Mouse (Mus musculus): ENCODE data around the gene Cd151. TPM values are rescaled to one million over a fixed set of nuclear protein-coding genes. Genes with fewer than 3 reads are reported as not detected.

Gene Cd151
- polyA plus RNA-seq, 1 experiment from 2014 or later: 39.1 TPM

DNA sequence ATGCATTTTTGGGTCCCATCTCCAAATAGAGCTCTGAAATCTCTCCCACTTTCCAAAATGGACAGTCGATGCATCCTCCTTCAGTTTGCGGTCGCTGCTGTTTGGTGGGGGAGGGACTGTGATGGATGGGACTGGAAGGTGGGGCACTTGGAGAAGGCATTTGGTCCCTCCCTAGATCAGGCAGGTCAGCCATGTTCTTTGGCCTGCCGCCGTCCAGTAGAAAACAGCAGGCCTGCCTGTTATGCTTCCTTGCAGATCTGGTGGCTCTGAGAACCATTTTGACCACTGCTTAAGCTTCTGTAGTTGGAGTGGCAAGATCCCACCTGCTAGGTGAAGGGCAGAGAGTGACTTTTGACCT lies 951 bp downstream of the Cd151 start:
- H3K4me1 ChIP-seq (ENCODE audit: control insufficient read depth, insufficient read depth, low read length): peaks cover 42% of the 10 kb centered on the region

DNA sequence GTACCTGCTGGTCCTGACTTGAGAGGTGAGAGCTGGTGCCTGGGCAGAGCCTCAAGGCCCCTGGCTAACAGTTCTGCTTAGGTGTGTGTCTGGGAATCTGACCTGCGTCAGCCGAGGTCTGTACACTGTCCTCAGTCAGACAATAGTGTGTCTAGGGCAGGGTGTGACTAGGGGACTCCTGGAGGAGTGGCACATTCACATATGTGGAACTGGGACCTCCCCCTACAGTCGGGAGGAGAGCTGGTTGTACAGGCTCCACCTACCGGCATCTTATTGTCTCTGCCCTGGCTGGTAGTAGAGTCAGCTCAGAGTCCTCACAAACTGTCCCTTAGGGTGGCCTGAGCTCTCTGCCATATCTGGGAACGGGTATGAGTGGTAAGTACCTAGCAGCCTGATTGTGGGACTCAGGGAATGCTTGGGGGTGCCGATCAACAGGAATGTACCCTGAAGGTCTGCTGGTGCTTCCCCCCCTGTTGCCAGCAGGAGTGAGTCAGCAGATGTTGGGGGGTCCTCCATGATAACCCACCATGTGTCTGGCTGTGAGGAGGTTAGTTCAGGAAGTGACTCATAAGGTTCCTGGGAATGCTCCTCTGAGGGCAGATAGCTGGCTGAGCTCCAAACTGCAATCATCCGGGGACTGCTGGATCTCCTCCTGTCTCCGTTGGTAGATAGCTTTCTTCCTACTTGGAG lies 1.5 kb downstream of the Cd151 start:
- H3K9ac ChIP-seq (ENCODE audit: low read length): peak overlapping the region; percentile 90
- peaks cover 42% of the 10 kb centered on the region for H3K4me1 ChIP-seq (ENCODE audit: control insufficient read depth, insufficient read depth, low read length)
- H3K27ac ChIP-seq (ENCODE audit: low read length): peak overlapping the region; percentile 94
- WGBS: 7% methylated on average over 8 of the region's 8 CpGs
- peaks cover 6% of the 10 kb centered on the region; the same call in 1 of the 2 replicates for H3K27me3 ChIP-seq (ENCODE audit: control insufficient read depth, insufficient read depth, low read length)
- H3K36me3 ChIP-seq (ENCODE audit: control insufficient read depth, insufficient read depth, low read length): peaks cover 14% of the 10 kb centered on the region
- ATAC-seq (ENCODE audit: insufficient read depth, low FRiP score): peak; percentile 70
- H3K4me3 ChIP-seq (replicated peaks; ENCODE audit: low read length): peak overlapping the region; percentile 87
- peak overlapping the region; percentile 83 for H3K4me2 ChIP-seq (ENCODE audit: low read depth, low read length)
- H3K9me3 ChIP-seq (replicated peaks; ENCODE audit: control insufficient read depth, low read length): no peaks in the 10 kb centered on the region

More for the DNA sequence above, 951 bp downstream of the Cd151 start:
- peak overlapping the region; percentile 90 for H3K9ac ChIP-seq (ENCODE audit: low read length)
- 7% methylated on average over 5 of the region's 5 CpGs for WGBS
- no peak for ATAC-seq (ENCODE audit: insufficient read depth, low FRiP score)
- peaks cover 12% of the 10 kb centered on the region; the same call in 1 of the 2 replicates for H3K27me3 ChIP-seq (ENCODE audit: control insufficient read depth, insufficient read depth, low read length)
- no peaks in the 10 kb centered on the region for H3K9me3 ChIP-seq (replicated peaks; ENCODE audit: control insufficient read depth, low read length)
- peak overlapping the region; percentile 87 for H3K4me3 ChIP-seq (replicated peaks; ENCODE audit: low read length)
- peak overlapping the region; percentile 94 for H3K27ac ChIP-seq (ENCODE audit: low read length)
- peaks cover 14% of the 10 kb centered on the region for H3K36me3 ChIP-seq (ENCODE audit: control insufficient read depth, insufficient read depth, low read length)
- H3K4me2 ChIP-seq (ENCODE audit: low read depth, low read length): peak overlapping the region; percentile 83

DNA sequence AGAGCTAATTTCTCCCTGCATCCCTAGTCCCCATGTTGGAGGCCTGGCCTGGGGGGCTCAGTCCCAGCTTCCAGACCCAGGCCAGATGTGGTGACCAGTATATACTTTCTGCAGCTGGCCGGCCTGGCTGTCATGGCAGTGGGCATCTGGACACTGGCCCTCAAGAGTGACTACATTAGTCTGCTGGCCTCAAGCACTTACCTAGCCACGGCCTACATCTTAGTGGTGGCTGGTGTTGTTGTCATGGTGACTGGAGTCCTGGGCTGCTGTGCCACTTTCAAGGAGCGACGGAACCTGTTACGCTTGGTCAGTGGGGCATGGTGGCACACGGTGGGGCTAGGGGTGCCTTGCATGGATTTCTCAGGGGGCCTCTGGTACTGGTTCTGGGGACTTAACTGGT lies 2.2 kb downstream of the Cd151 start:
- Histone ChIP-seq H3K4me3 (replicated peaks; ENCODE audit: low read length) (peak overlapping the region; percentile 87), H3K4me2 (ENCODE audit: low read depth, low read length) (peak overlapping the region; percentile 83), H3K27me3 (ENCODE audit: control insufficient read depth, insufficient read depth, low read length) (peaks cover 3% of the 10 kb centered on the region; the same call in 1 of the 2 replicates), H3K9me3 (replicated peaks; ENCODE audit: control insufficient read depth, low read length) (no peaks in the 10 kb centered on the region), H3K9ac (ENCODE audit: low read length) (peak overlapping the region; percentile 90), H3K4me1 (ENCODE audit: control insufficient read depth, insufficient read depth, low read length) (peaks cover 49% of the 10 kb centered on the region), H3K27ac (ENCODE audit: low read length) (peak overlapping the region; percentile 94), H3K36me3 (ENCODE audit: control insufficient read depth, insufficient read depth, low read length) (peaks cover 14% of the 10 kb centered on the region)
- ATAC-seq (ENCODE audit: insufficient read depth, low FRiP score): no peak
- 82% methylated on average over 6 of the region's 6 CpGs for WGBS

DNA sequence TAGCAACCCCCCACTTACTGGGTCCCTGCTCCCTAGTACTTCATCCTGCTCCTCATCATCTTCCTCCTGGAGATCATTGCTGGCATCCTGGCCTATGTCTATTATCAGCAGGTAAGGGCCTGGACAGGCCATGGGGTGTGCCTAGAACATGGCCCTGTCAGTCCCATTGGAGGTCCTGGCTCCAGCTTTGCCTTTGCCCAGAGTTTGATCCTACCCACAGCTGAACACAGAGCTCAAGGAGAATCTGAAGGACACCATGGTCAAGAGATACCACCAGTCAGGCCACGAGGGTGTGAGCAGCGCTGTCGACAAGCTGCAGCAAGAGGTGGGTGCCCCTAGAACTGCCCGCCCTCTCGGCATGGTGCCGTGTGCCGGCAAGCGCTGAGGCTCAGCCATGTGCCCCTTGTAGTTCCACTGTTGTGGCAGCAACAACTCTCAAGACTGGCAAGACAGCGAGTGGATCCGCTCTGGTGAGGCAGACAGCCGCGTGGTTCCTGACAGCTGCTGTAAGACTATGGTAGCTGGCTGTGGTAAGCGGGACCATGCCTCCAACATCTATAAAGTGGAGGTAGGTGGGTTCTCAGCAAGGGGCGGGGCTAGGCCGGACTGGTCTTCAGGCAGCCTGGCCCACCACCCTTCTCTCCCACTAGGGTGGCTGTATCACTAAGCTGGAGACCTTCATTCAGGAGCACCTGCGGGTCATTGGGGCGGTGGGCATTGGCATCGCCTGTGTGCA lies 2.9 kb downstream of the Cd151 start:
- H3K36me3 ChIP-seq (ENCODE audit: control insufficient read depth, insufficient read depth, low read length): peaks cover 14% of the 10 kb centered on the region
- no peaks in the 10 kb centered on the region for H3K9me3 ChIP-seq (replicated peaks; ENCODE audit: control insufficient read depth, low read length)
- H3K4me2 ChIP-seq (ENCODE audit: low read depth, low read length): no peak overlapping the region
- H3K27ac ChIP-seq (ENCODE audit: low read length): no peak overlapping the region
- H3K27me3 ChIP-seq (ENCODE audit: control insufficient read depth, insufficient read depth, low read length): peaks cover under 1% of the 10 kb centered on the region; the same call in 1 of the 2 replicates
- H3K9ac ChIP-seq (ENCODE audit: low read length): no peak overlapping the region; the same call in 1 of the 2 replicates
- peaks cover 44% of the 10 kb centered on the region for H3K4me1 ChIP-seq (ENCODE audit: control insufficient read depth, insufficient read depth, low read length)
- H3K4me3 ChIP-seq (replicated peaks; ENCODE audit: low read length): no peak overlapping the region
- WGBS: 93% methylated on average over 18 of the region's 18 CpGs
- ATAC-seq (ENCODE audit: insufficient read depth, low FRiP score): no peak

DNA sequence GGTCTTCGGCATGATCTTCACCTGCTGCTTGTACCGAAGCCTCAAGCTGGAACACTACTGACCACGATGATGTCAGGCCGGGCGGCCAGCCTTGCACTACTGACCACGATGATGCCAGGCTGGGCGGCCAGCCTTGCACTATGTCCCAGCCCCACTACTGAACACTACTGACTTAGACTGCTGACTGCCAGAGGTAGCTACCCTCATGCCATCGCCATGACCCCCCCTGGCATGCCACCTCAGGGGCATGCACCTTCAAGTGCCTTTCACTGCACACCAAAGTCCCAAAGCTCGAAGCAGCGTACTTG lies 3.4 kb downstream of the Cd151 start:
- H3K4me1 ChIP-seq (ENCODE audit: control insufficient read depth, insufficient read depth, low read length): peaks cover 39% of the 10 kb centered on the region
- 92% methylated on average over 10 of the region's 10 CpGs for WGBS
- no peak overlapping the region for H3K27ac ChIP-seq (ENCODE audit: low read length)

DNA sequence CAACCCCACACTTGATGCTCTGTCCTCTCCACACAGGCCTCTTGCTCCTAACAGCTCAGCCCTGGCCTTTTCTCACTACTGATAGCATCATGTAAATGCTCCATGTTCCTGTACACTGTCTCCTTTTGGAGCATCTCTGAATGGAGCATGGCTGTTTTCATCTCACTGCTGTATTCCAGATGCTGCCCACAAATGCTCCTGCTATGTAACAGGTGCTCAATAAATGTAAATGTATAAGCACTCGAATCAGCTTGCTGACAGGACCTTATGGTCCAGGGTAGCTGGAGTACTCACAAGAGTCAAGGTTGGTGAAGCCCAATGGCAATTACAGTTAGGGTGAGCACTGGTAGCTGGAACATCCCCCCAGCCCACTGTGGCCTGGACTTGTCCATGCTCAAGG lies 4.0 kb downstream of the Cd151 start:
- H3K9ac ChIP-seq (ENCODE audit: low read length): no peak overlapping the region
- no peak overlapping the region for H3K4me2 ChIP-seq (ENCODE audit: low read depth, low read length)
- ATAC-seq (ENCODE audit: insufficient read depth, low FRiP score): no peak
- 89% methylated on average over 1 of the region's 1 CpGs for WGBS
- H3K27ac ChIP-seq (ENCODE audit: low read length): no peak overlapping the region
- H3K4me3 ChIP-seq (replicated peaks; ENCODE audit: low read length): no peak overlapping the region
- peaks cover 38% of the 10 kb centered on the region for H3K4me1 ChIP-seq (ENCODE audit: control insufficient read depth, insufficient read depth, low read length)
- H3K9me3 ChIP-seq (replicated peaks; ENCODE audit: control insufficient read depth, low read length): no peaks in the 10 kb centered on the region
- H3K36me3 ChIP-seq (ENCODE audit: control insufficient read depth, insufficient read depth, low read length): peaks cover 14% of the 10 kb centered on the region
- H3K27me3 ChIP-seq (ENCODE audit: control insufficient read depth, insufficient read depth, low read length): no peaks in the 10 kb centered on the region

More for the DNA sequence above, 3.4 kb downstream of the Cd151 start:
- H3K4me3 ChIP-seq (replicated peaks; ENCODE audit: low read length): no peak overlapping the region
- no peaks in the 10 kb centered on the region; the same call in 1 of the 2 replicates for H3K27me3 ChIP-seq (ENCODE audit: control insufficient read depth, insufficient read depth, low read length)
- H3K9ac ChIP-seq (ENCODE audit: low read length): no peak overlapping the region
- ATAC-seq (ENCODE audit: insufficient read depth, low FRiP score): no peak
- no peaks in the 10 kb centered on the region for H3K9me3 ChIP-seq (replicated peaks; ENCODE audit: control insufficient read depth, low read length)
- no peak overlapping the region for H3K4me2 ChIP-seq (ENCODE audit: low read depth, low read length)
- H3K36me3 ChIP-seq (ENCODE audit: control insufficient read depth, insufficient read depth, low read length): peaks cover 14% of the 10 kb centered on the region

DNA sequence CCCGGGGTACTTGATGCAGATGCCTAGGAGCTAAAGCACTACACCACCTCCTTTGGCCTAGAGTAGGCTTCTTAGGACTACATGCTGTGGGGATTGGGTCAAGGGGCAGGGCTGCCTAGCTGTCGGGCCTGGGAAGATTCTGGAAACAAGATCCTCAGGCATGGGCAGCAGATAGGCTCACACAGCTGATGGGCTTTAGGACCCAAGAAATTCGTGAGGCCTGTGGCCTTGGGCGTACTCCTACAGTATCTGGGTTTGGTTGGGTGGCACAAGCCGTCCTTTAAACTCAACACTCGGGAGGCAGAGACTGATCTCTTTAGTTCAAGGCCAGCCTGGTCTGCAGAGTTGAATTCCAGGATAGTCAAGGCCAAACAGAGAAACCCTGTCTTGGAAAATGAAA lies 5.0 kb downstream of the Cd151 start:
- H3K4me3 ChIP-seq (replicated peaks; ENCODE audit: low read length): no peak overlapping the region
- peaks cover 39% of the 10 kb centered on the region for H3K4me1 ChIP-seq (ENCODE audit: control insufficient read depth, insufficient read depth, low read length)
- H3K27ac ChIP-seq (ENCODE audit: low read length): no peak overlapping the region
- peaks cover 14% of the 10 kb centered on the region for H3K36me3 ChIP-seq (ENCODE audit: control insufficient read depth, insufficient read depth, low read length)
- H3K9me3 ChIP-seq (replicated peaks; ENCODE audit: control insufficient read depth, low read length): no peaks in the 10 kb centered on the region
- no peak overlapping the region for H3K9ac ChIP-seq (ENCODE audit: low read length)
- ATAC-seq (ENCODE audit: insufficient read depth, low FRiP score): no peak
- no peaks in the 10 kb centered on the region for H3K27me3 ChIP-seq (ENCODE audit: control insufficient read depth, insufficient read depth, low read length)
- no peak overlapping the region for H3K4me2 ChIP-seq (ENCODE audit: low read depth, low read length)
- 72% methylated on average over 6 of the region's 6 CpGs for WGBS

DNA sequence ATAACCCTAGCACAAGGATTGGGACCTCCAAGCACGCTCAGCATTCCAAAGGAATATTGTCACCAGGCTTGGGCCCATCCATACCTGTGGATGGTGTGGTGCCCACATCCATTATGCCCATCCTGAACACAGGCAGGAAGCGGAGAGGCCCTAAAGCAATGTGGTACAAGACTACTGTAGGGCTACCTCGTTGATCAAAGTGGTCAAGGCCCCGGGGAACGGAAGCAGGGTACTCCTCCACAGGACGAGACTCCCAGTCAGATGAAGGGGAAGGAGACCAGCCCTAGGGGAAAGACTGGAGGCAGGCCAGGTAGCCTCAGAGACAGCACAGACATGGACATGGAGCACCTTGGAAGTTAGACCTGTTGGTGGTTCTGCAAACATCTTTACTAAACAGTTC lies 5.6 kb downstream of the Cd151 start:
- no peak overlapping the region for H3K4me2 ChIP-seq (ENCODE audit: low read depth, low read length)
- no peaks in the 10 kb centered on the region for H3K9me3 ChIP-seq (replicated peaks; ENCODE audit: control insufficient read depth, low read length)
- no peak overlapping the region for H3K9ac ChIP-seq (ENCODE audit: low read length)
- no peak overlapping the region for H3K27ac ChIP-seq (ENCODE audit: low read length)
- WGBS: 87% methylated on average over 6 of the region's 6 CpGs
- no peak overlapping the region for H3K4me3 ChIP-seq (replicated peaks; ENCODE audit: low read length)
- no peak for ATAC-seq (ENCODE audit: insufficient read depth, low FRiP score)
- H3K36me3 ChIP-seq (ENCODE audit: control insufficient read depth, insufficient read depth, low read length): peaks cover 14% of the 10 kb centered on the region
- no peaks in the 10 kb centered on the region for H3K27me3 ChIP-seq (ENCODE audit: control insufficient read depth, insufficient read depth, low read length)
- peaks cover 45% of the 10 kb centered on the region for H3K4me1 ChIP-seq (ENCODE audit: control insufficient read depth, insufficient read depth, low read length)

DNA sequence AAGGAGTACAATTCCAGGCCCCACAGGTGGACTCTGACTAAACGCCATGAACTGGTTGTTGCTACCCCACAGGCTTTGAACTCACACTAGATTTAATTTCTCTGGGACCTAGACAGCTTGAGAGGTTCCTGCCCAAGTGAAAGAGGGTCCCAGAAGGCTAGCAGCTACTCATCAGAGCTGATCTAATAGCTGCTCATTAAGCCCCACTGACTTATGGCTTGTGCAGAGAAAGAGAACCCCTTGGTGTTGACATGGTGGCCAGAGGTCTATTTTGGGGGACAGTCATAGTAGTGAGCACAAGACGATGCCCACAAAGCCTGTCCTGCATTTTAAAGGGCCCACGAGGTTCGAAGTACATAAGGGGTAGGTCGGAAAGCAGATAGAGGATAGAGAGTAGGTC lies 7.0 kb downstream of the Cd151 start:
- Histone ChIP-seq H3K9ac (ENCODE audit: low read length) (peak overlapping the region; percentile 82), H3K4me2 (ENCODE audit: low read depth, low read length) (peak overlapping the region; percentile 81), H3K27me3 (ENCODE audit: control insufficient read depth, insufficient read depth, low read length) (no peaks in the 10 kb centered on the region), H3K4me3 (replicated peaks; ENCODE audit: low read length) (peak overlapping the region; percentile 72), H3K27ac (ENCODE audit: low read length) (no peak overlapping the region), H3K36me3 (ENCODE audit: control insufficient read depth, insufficient read depth, low read length) (peaks cover 14% of the 10 kb centered on the region), H3K9me3 (replicated peaks; ENCODE audit: control insufficient read depth, low read length) (no peaks in the 10 kb centered on the region), H3K4me1 (ENCODE audit: control insufficient read depth, insufficient read depth, low read length) (peaks cover 42% of the 10 kb centered on the region)
- no peak for ATAC-seq (ENCODE audit: insufficient read depth, low FRiP score)
- 9% methylated on average over 5 of the region's 5 CpGs for WGBS
